Mouse (Mus musculus) cerebellum, adult 2 months (tissue): ENCODE data around the gene Tnfaip2. TPM values are rescaled to one million over a fixed set of nuclear protein-coding genes. Genes with fewer than 3 reads are reported as not detected.

Source experiments
- DNase-seq, 2 experiments: peaks; one replicate each; pipeline ENCODE4 v3.0.0; 2021
- H3K27ac ChIP-seq: fragments of 200-500 bp; 2 replicates; pipeline ENCODE4 v1.5.1; 2012; ENCODE audit warnings: low read length, control low read depth, inconsistent platforms; ENCODE audit not compliant: insufficient read depth
- H3K27me3 ChIP-seq: fragments of 200-500 bp; 2 replicates; pipeline ENCODE4 v1.6.1; 2012; ENCODE audit warnings: inconsistent platforms, mild to moderate bottlenecking, low read length, moderate library complexity; ENCODE audit not compliant: control insufficient read depth, insufficient read depth
- H3K4me1 ChIP-seq: fragments of 200-500 bp; 2 replicates; pipeline ENCODE4 v1.6.1; 2011; ENCODE audit warnings: low read length; ENCODE audit not compliant: control insufficient read depth, insufficient read depth
- H3K4me3 ChIP-seq: fragments of 200-500 bp; replicated peaks from 2 replicates; pipeline ENCODE3; 2011; ENCODE audit warnings: mild to moderate bottlenecking, low read depth, low read length, control low read depth; ENCODE audit not compliant: insufficient read depth
- CTCF ChIP-seq: fragments of 200-500 bp; IDR thresholded peaks from 2 replicates; pipeline ENCODE4 v1.5.1; 2011; ENCODE audit warnings: low read depth, mild to moderate bottlenecking, control low read depth, low read length, moderate library complexity, borderline replicate concordance; ENCODE audit not compliant: insufficient read depth
- POLR2A ChIP-seq: fragments of 200-500 bp; IDR thresholded peaks from 2 replicates; pipeline ENCODE4 v1.6.1; 2011; ENCODE audit warnings: low read length, control low read depth, borderline replicate concordance; ENCODE audit not compliant: insufficient read depth
- WGBS: fragments of 180-500 bp; shearing (Covaris S2); methylation state at CpG from one replicate; pipeline ENCODE4 v1.1.7; 2018; 5-methylcytosine and 5-hydroxymethylcytosine counted together
- polyA plus RNA-seq: library from polyadenylated mRNA; depleted of rRNA; stranded (reverse); fragments of >200 nt; gene quantifications from 2 replicates; pipeline ENCODE4 v1.2.3, GENCODE M21; 2012

The Tnfaip2 gene
- polyA plus RNA-seq, 1 experiment, result 0.87 TPM

DNA sequence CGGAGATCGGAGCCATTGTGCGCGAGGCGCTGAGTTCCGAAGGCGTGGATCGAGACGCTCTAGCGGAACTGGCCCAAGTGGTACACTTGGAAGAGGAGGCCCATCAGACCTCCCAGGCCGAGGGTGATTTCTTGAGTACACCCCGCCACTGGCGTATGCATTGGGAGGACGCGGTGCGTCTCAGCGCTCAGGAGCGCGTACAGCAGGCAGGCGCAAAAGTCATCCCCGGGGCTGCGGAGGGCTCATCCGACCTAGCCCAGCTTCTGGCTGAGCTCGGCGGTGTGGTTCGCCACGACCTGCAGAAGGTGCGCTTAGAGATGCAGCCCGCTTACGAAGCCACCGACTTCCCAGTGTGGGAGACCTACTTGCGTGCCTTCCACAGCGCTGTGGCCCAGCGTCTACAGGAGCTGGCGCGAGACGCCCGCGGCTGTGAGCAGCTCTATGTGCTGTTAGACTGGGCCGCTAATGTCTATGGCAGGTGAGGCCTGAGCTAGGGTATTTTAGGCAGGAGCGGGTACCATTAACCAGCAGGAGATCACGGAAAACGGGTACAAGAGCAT is 18.6 kb upstream of the Tnfaip2 start:
- Histone ChIP-seq H3K27ac (no peak overlapping the region), H3K4me1 (no peaks in the 10 kb centered on the region), H3K27me3 (no peaks in the 10 kb centered on the region), H3K4me3 (no peak overlapping the region)
- WGBS, result 14% methylated on average over 43 of the region's 43 CpGs
- no peak for DNase-seq
- TF ChIP-seq POLR2A (no peak), CTCF (no peak)

DNA sequence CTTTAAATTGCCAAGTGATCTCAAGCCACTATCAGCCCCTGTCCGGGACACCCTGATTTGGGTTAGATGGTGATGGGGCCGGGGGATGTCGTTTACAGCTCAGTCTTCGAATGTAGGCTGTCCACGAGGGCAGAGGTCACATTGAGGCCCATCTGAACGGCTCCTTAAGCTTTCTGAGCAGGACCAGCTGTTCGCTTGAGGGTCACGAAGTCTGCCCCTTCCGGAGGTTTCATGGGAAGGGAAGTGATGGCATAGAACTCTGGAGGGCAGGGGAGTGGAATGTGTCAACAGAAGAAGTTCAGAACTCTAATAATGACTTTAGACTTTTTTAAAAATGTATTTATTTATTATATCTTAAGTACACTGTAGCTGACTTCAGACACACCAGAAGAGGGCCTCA is 17.7 kb upstream of the Tnfaip2 start:
- H3K27ac ChIP-seq, result no peak overlapping the region
- H3K4me3 ChIP-seq, result no peak overlapping the region
- H3K4me1 ChIP-seq, result no peaks in the 10 kb centered on the region
- no peak for DNase-seq
- WGBS, result 44% methylated on average over 9 of the region's 9 CpGs
- no peaks in the 10 kb centered on the region for H3K27me3 ChIP-seq
- TF ChIP-seq POLR2A (no peak), CTCF (no peak)

DNA sequence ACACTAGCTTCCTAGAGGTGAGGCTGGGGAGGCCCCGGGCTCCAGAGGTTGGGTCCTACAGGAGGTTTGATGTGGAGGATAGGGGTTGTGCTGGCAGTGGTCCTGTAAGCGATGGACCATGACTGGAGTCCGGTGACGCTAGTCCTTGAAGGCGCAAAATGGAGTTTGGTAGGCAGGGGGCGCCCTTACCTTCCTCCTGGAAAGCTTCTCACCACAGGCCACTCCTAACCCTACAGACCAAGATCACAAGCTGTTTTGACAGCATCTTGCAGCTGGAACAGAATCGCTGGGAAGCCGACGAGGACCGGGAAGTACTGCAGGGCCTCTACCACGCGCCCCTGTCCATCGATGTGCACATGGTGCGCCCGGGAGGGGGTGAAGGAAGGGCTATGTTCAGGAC is 17.0 kb upstream of the Tnfaip2 start:
- Histone ChIP-seq H3K4me1 (no peaks in the 10 kb centered on the region), H3K27ac (no peak overlapping the region), H3K4me3 (no peak overlapping the region), H3K27me3 (no peaks in the 10 kb centered on the region)
- WGBS, result 1% methylated on average over 15 of the region's 15 CpGs
- DNase-seq, result peak; percentile 67 to 84
- peak; percentile 78 for TF ChIP-seq CTCF
- TF ChIP-seq POLR2A, result no peak

GRCm38 (mm10) chr12:111425789-111426460 is 16.3 kb upstream of the Tnfaip2 start:
- 6% methylated on average over 29 of the region's 29 CpGs for WGBS
- Histone ChIP-seq H3K27me3 (no peaks in the 10 kb centered on the region), H3K4me3 (no peak overlapping the region), H3K27ac (no peak overlapping the region), H3K4me1 (no peaks in the 10 kb centered on the region)
- TF ChIP-seq CTCF (peak; percentile 97), POLR2A (no peak)
- peak; percentile 85 to 96 for DNase-seq

GRCm38 (mm10) chr12:111427438-111428113 is 14.7 kb upstream of the Tnfaip2 start:
- Histone ChIP-seq H3K27me3 (no peaks in the 10 kb centered on the region), H3K27ac (no peak overlapping the region), H3K4me3 (no peak overlapping the region), H3K4me1 (no peaks in the 10 kb centered on the region)
- TF ChIP-seq CTCF (no peak), POLR2A (no peak)
- WGBS, result 43% methylated on average over 12 of the region's 12 CpGs
- no peak for DNase-seq

DNA sequence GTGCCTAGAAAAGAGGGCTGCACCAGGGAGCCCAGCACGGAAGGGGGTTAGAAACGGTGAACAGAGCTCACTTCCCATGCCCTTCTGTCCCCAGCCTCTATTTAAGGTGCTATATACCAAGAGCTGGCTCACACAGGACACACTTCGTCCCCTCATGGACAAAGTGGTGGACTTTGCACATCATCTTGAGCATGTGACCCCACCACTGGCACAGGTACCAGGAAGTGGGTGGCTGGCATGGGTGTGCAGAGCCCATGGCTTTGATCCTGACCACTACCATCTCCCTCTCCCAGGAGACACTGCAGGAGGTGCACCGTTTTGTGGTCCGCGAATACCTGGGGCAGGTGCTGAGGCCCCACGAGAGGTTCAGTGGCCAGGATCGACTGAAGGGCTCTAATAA is 13.9 kb upstream of the Tnfaip2 start:
- Histone ChIP-seq H3K27ac (no peak overlapping the region), H3K4me3 (no peak overlapping the region), H3K27me3 (no peaks in the 10 kb centered on the region), H3K4me1 (no peaks in the 10 kb centered on the region)
- TF ChIP-seq CTCF, result no peak
- no peak for TF ChIP-seq POLR2A
- no peak for DNase-seq
- 44% methylated on average over 8 of the region's 8 CpGs for WGBS

GRCm38 (mm10) chr12:111428961-111429911 is 13.0 kb upstream of the Tnfaip2 start:
- Histone ChIP-seq H3K27ac (no peak overlapping the region), H3K27me3 (no peaks in the 10 kb centered on the region)
- WGBS, result 4% methylated on average over 40 of the region's 40 CpGs

More at GRCm38 (mm10) chr12:111428961-111429911, 13.0 kb upstream of the Tnfaip2 start:
- DNase-seq, result peak; percentile 23 to 36
- Histone ChIP-seq H3K4me1 (no peaks in the 10 kb centered on the region), H3K4me3 (peak overlapping the region; percentile 64)
- no peak for TF ChIP-seq POLR2A
- no peak for TF ChIP-seq CTCF
